Mouse (Mus musculus): Measurements from ENCODE around the gene Pld5. TPM values are rescaled to one million over a fixed set of nuclear protein-coding genes. Genes with fewer than 3 reads are reported as not detected.

The Pld5 gene
- total and polyA plus RNA-seq, 2 experiments from 2014 or later, result 6.4 to 7.2 TPM

GRCm38 (mm10) chr1:176247885-176248716 lies 27.0 kb downstream of the Pld5 start:
- Histone ChIP-seq H3K27ac (no peak overlapping the region), H3K4me3 (ENCODE audit: low read length) (0 out of 2 replicates have a peak overlapping the region, but pooled peaks have one; percentile 2), H3K27me3 (ENCODE audit: insufficient read depth, low read length) (no peaks in the 10 kb centered on the region), H3K4me1 (ENCODE audit: insufficient read depth, low read length) (no peaks in the 10 kb centered on the region), H3K9ac (replicated peaks; ENCODE audit: low read length) (no peak overlapping the region), H3K36me3 (ENCODE audit: insufficient read depth, low read length) (no peaks in the 10 kb centered on the region), H3K4me2 (ENCODE audit: low read depth, low read length) (peak overlapping the region; percentile 24), H3K9me3 (ENCODE audit: low read length) (no peaks in the 10 kb centered on the region)
- TF ChIP-seq CTCF (IDR thresholded peaks at IDR 0.05; ENCODE audit: low read depth), result no peak
- 42% methylated on average over 9 of the region's 9 CpGs for WGBS
- DNase-seq (ENCODE audit: low spot score), result no peak
- no peak for ATAC-seq

GRCm38 (mm10) chr1:176239199-176239598 lies 35.9 kb downstream of the Pld5 start:
- H3K36me3 ChIP-seq (ENCODE audit: insufficient read depth, low read length), result no peaks in the 10 kb centered on the region
- TF ChIP-seq CTCF (IDR thresholded peaks at IDR 0.05; ENCODE audit: low read depth), result no peak
- WGBS, result 81% methylated on average over 2 of the region's 2 CpGs
- no peak overlapping the region for H3K4me3 ChIP-seq (ENCODE audit: low read length)
- no peak for DNase-seq (ENCODE audit: low spot score)
- H3K27me3 ChIP-seq (ENCODE audit: insufficient read depth, low read length), result no peaks in the 10 kb centered on the region
- no peak for ATAC-seq
- H3K9me3 ChIP-seq (ENCODE audit: low read length), result no peaks in the 10 kb centered on the region
- H3K27ac ChIP-seq, result no peak overlapping the region
- no peak overlapping the region for H3K9ac ChIP-seq (replicated peaks; ENCODE audit: low read length)
- H3K4me2 ChIP-seq (ENCODE audit: low read depth, low read length), result no peak overlapping the region
- no peaks in the 10 kb centered on the region for H3K4me1 ChIP-seq (ENCODE audit: insufficient read depth, low read length)

GRCm38 (mm10) chr1:176223794-176224193 lies 51.3 kb downstream of the Pld5 start:
- H3K4me2 ChIP-seq (ENCODE audit: low read depth, low read length), result no peak overlapping the region
- H3K27ac ChIP-seq, result no peak overlapping the region
- H3K4me1 ChIP-seq (ENCODE audit: insufficient read depth, low read length), result no peaks in the 10 kb centered on the region; the same call in 1 of the 2 replicates
- H3K9me3 ChIP-seq (ENCODE audit: low read length), result no peaks in the 10 kb centered on the region
- no peak for TF ChIP-seq CTCF (IDR thresholded peaks at IDR 0.05; ENCODE audit: low read depth)
- H3K36me3 ChIP-seq (ENCODE audit: insufficient read depth, low read length), result no peaks in the 10 kb centered on the region
- no peaks in the 10 kb centered on the region for H3K27me3 ChIP-seq (ENCODE audit: insufficient read depth, low read length)
- ATAC-seq (no peak), DNase-seq (ENCODE audit: low spot score) (no peak)
- H3K9ac ChIP-seq (replicated peaks; ENCODE audit: low read length), result no peak overlapping the region
- no peak overlapping the region for H3K4me3 ChIP-seq (ENCODE audit: low read length)
- 83% methylated on average over 10 of the region's 10 CpGs for WGBS

- DNase-seq (ENCODE audit: low spot score), result peak; percentile 87
- H3K9me3 ChIP-seq (ENCODE audit: low read length), result no peaks in the 10 kb centered on the region
- no peaks in the 10 kb centered on the region for H3K36me3 ChIP-seq (ENCODE audit: insufficient read depth, low read length)
- H3K4me1 ChIP-seq (ENCODE audit: insufficient read depth, low read length), result no peaks in the 10 kb centered on the region; the same call in 1 of the 2 replicates
- TF ChIP-seq CTCF (IDR thresholded peaks at IDR 0.05; ENCODE audit: low read depth), result peak; percentile 93
- H3K27me3 ChIP-seq (ENCODE audit: insufficient read depth, low read length), result no peaks in the 10 kb centered on the region
- 6% methylated on average over 12 of the region's 12 CpGs for WGBS
- H3K9ac ChIP-seq (replicated peaks; ENCODE audit: low read length), result no peak overlapping the region
- H3K27ac ChIP-seq, result no peak overlapping the region
- peak; percentile 67; the same call in 1 of the 2 replicates for ATAC-seq
- H3K4me2 ChIP-seq (ENCODE audit: low read depth, low read length), result no peak overlapping the region
- H3K4me3 ChIP-seq (ENCODE audit: low read length), result no peak overlapping the region
Observed at GRCm38 (mm10) chr1:176223196-176223595, 51.9 kb downstream of the Pld5 start.

DNA sequence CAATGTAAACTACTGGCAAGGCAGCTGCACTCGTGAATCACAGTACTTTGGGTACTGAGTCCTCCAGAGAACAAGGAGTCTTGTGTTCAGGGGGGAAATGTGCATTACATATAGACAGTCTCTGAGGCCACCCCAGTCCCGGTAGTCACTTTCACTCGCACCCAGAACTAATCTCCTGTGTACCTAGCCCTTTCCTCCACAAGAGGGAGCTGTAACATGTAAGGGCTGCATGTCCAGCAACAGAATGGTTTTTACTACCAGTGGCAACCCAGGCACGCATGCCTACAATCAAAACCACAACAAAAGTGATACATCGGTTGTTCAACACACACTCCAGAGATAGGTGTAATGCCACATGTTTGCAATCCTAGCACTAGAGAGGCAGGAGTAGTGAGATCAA lies 56.9 kb downstream of the Pld5 start:
- ATAC-seq, result no peak
- 85% methylated on average over 5 of the region's 5 CpGs for WGBS
- TF ChIP-seq CTCF (IDR thresholded peaks at IDR 0.05; ENCODE audit: low read depth), result peak; percentile 40
- H3K36me3 ChIP-seq (ENCODE audit: insufficient read depth, low read length), result no peaks in the 10 kb centered on the region
- H3K4me3 ChIP-seq (ENCODE audit: low read length), result no peak overlapping the region
- no peak overlapping the region for H3K4me2 ChIP-seq (ENCODE audit: low read depth, low read length)
- DNase-seq (ENCODE audit: low spot score), result no peak
- H3K9ac ChIP-seq (replicated peaks; ENCODE audit: low read length), result no peak overlapping the region
- H3K4me1 ChIP-seq (ENCODE audit: insufficient read depth, low read length), result no peaks in the 10 kb centered on the region; the same call in 1 of the 2 replicates
- no peaks in the 10 kb centered on the region for H3K27me3 ChIP-seq (ENCODE audit: insufficient read depth, low read length)
- no peak overlapping the region for H3K27ac ChIP-seq
- no peaks in the 10 kb centered on the region for H3K9me3 ChIP-seq (ENCODE audit: low read length)

GRCm38 (mm10) chr1:176213645-176214221 lies 61.4 kb downstream of the Pld5 start:
- DNase-seq (ENCODE audit: low spot score) (peak; percentile 69), ATAC-seq (peak; percentile 56)
- 13% methylated on average over 17 of the region's 17 CpGs for WGBS
- Histone ChIP-seq H3K27ac (peak overlapping the region; percentile 58), H3K36me3 (ENCODE audit: insufficient read depth, low read length) (no peaks in the 10 kb centered on the region), H3K4me3 (ENCODE audit: low read length) (peak overlapping the region; percentile 29), H3K4me1 (ENCODE audit: insufficient read depth, low read length) (no peaks in the 10 kb centered on the region), H3K27me3 (ENCODE audit: insufficient read depth, low read length) (no peaks in the 10 kb centered on the region), H3K4me2 (ENCODE audit: low read depth, low read length) (peak overlapping the region; percentile 62), H3K9ac (replicated peaks; ENCODE audit: low read length) (peak overlapping the region; percentile 40), H3K9me3 (ENCODE audit: low read length) (no peaks in the 10 kb centered on the region)
- TF ChIP-seq CTCF (IDR thresholded peaks at IDR 0.05; ENCODE audit: low read depth), result no peak
